Mouse (Mus musculus) G1E (cell line): Measurements from ENCODE around the gene Tmem106a. TPM values are rescaled to one million over a fixed set of nuclear protein-coding genes. Genes with fewer than 3 reads are reported as not detected.

Source experiments
- ATAC-seq: 2 replicates; pipeline ENCODE4 v1.8.0; 2016; ENCODE audit warnings: mild to moderate bottlenecking; ENCODE audit not compliant: insufficient number of reproducible peaks, poor library complexity, low FRiP score, severe bottlenecking; ENCODE audit errors: extremely low read depth
- DNase-seq: peaks from one replicate; pipeline ENCODE4 v3.0.0; 2012; ENCODE audit warnings: low spot score
- H3K27me3 ChIP-seq: 2 replicates; pipeline ENCODE4 v1.6.1; 2012; ENCODE audit warnings: mild to moderate bottlenecking, low read length, inconsistent platforms; ENCODE audit not compliant: insufficient read depth
- H3K36me3 ChIP-seq: replicated peaks from 2 replicates; pipeline ENCODE3; 2012; ENCODE audit warnings: mild to moderate bottlenecking, inconsistent platforms
- H3K4me1 ChIP-seq: 2 replicates; pipeline ENCODE4 v1.6.1; 2012; ENCODE audit warnings: low read depth, low read length, inconsistent platforms, mixed read lengths; ENCODE audit not compliant: insufficient read depth
- H3K4me3 ChIP-seq: 2 replicates; pipeline ENCODE4 v1.5.1; 2012; ENCODE audit warnings: low read depth, mild to moderate bottlenecking, inconsistent platforms, low read length, moderate library complexity, mixed read lengths
- H3K9me3 ChIP-seq: replicated peaks from 2 replicates; pipeline ENCODE4 v1.6.1; 2012; ENCODE audit warnings: inconsistent platforms
- CTCF ChIP-seq: IDR thresholded peaks from 2 replicates; pipeline ENCODE4 v1.5.1; 2012; ENCODE audit warnings: low read depth, low read length, inconsistent platforms, mixed read lengths
- GATA1 ChIP-seq: IDR thresholded peaks from 2 replicates; pipeline ENCODE4 v1.6.1; 2012; ENCODE audit warnings: borderline replicate concordance, low read length, inconsistent platforms, mixed read lengths
- GATA2 ChIP-seq: IDR thresholded peaks from 2 replicates; pipeline ENCODE4 v1.6.1; 2012; ENCODE audit warnings: low read depth, low read length, inconsistent platforms, borderline replicate concordance
- POLR2AphosphoS5 ChIP-seq: IDR thresholded peaks from 2 replicates; pipeline ENCODE4 v1.6.1; 2012; ENCODE audit warnings: low read depth, low read length, inconsistent platforms; ENCODE audit not compliant: insufficient replicate concordance
- TAL1 ChIP-seq: conservative IDR thresholded peaks from 2 replicates; pipeline ENCODE4 v1.6.1; 2012; ENCODE audit warnings: low read depth, low read length, inconsistent platforms, mixed read lengths
- polyA plus RNA-seq: library from polyadenylated mRNA; stranded (reverse); fragments of >175 nt; gene quantifications from 2 replicates; pipeline ENCODE4 v1.2.3, GENCODE M21; 2012
- total RNA-seq, 2 experiments: library from RNA; stranded (forward) in 1 of 2; stranded (reverse) in 1 of 2; fragments of 200-1000 nt in 1 of 2; fragments of >200 nt in 1 of 2; fragmentation: Nextera tagmentation in 1 of 2; gene quantifications; 2 replicates each; pipeline ENCODE4 v1.2.3; 2014 to 2017

Tmem106a gene
- total and polyA plus RNA-seq, 3 experiments = 1.00 to 7.8 (median 2.9) TPM

- H3K4me1 ChIP-seq = peaks cover 3% of the 10 kb centered on the region; the same call in 1 of the 2 replicates
- H3K36me3 ChIP-seq = no peaks in the 10 kb centered on the region
- peaks cover 28% of the 10 kb centered on the region for H3K27me3 ChIP-seq
- no peaks in the 10 kb centered on the region for H3K9me3 ChIP-seq
- TF ChIP-seq GATA1 (no peak), GATA2 (no peak), TAL1 (no peak)
- no peak for DNase-seq
- ATAC-seq = no peak
- no peak overlapping the region for H3K4me3 ChIP-seq
These were observed 28.4 kb downstream of the Tmem106a start for GRCm38 (mm10) chr11:101610445-101610844.

- no peak overlapping the region for H3K4me3 ChIP-seq
- DNase-seq (no peak), ATAC-seq (no peak)
- H3K27me3 ChIP-seq = peaks cover 48% of the 10 kb centered on the region
- no peaks in the 10 kb centered on the region for H3K9me3 ChIP-seq
- no peaks in the 10 kb centered on the region for H3K36me3 ChIP-seq
- peaks cover 9% of the 10 kb centered on the region; the same call in 1 of the 2 replicates for H3K4me1 ChIP-seq
- TF ChIP-seq GATA1 = no peak
- no peak for TF ChIP-seq TAL1
- no peak for TF ChIP-seq CTCF
- no peak for TF ChIP-seq GATA2
- TF ChIP-seq POLR2AphosphoS5 = no peak
These were observed 31.6 kb downstream of the Tmem106a start for GRCm38 (mm10) chr11:101613596-101613995.

- no peak for ATAC-seq
- Histone ChIP-seq H3K9me3 (no peaks in the 10 kb centered on the region), H3K36me3 (no peaks in the 10 kb centered on the region), H3K4me3 (no peak overlapping the region), H3K4me1 (peaks cover 9% of the 10 kb centered on the region; the same call in 1 of the 2 replicates), H3K27me3 (peaks cover 44% of the 10 kb centered on the region)
- no peak for DNase-seq
- TF ChIP-seq CTCF (no peak), GATA2 (no peak), POLR2AphosphoS5 (no peak), GATA1 (no peak), TAL1 (no peak)
These were observed 32.1 kb downstream of the Tmem106a start for GRCm38 (mm10) chr11:101614116-101614515.

GRCm38 (mm10) chr11:101615380-101615779 is 33.3 kb downstream of the Tmem106a start:
- no peak for ATAC-seq
- DNase-seq = no peak
- no peak overlapping the region for H3K4me3 ChIP-seq

GRCm38 (mm10) chr11:101616104-101616503 is 34.1 kb downstream of the Tmem106a start:
- peaks cover 41% of the 10 kb centered on the region for H3K27me3 ChIP-seq
- H3K9me3 ChIP-seq = 0 out of 2 replicates have a peak, but pooled peaks cover 2% of the 10 kb centered on the region
- ATAC-seq = no peak
- H3K36me3 ChIP-seq = no peaks in the 10 kb centered on the region
- peaks cover 7% of the 10 kb centered on the region; the same call in 1 of the 2 replicates for H3K4me1 ChIP-seq
- TF ChIP-seq POLR2AphosphoS5 (no peak), TAL1 (no peak), CTCF (no peak), GATA1 (no peak), GATA2 (no peak)
- DNase-seq = no peak
- no peak overlapping the region for H3K4me3 ChIP-seq

More at GRCm38 (mm10) chr11:101615380-101615779, 33.3 kb downstream of the Tmem106a start:
- Histone ChIP-seq H3K4me1 (peaks cover 8% of the 10 kb centered on the region; the same call in 1 of the 2 replicates), H3K27me3 (peaks cover 43% of the 10 kb centered on the region), H3K36me3 (no peaks in the 10 kb centered on the region), H3K9me3 (no peaks in the 10 kb centered on the region)
- no peak for TF ChIP-seq TAL1
- TF ChIP-seq POLR2AphosphoS5 = no peak
- TF ChIP-seq CTCF = no peak
- no peak for TF ChIP-seq GATA2
- TF ChIP-seq GATA1 = no peak

GRCm38 (mm10) chr11:101616948-101617767 is 35.1 kb downstream of the Tmem106a start:
- peaks cover 7% of the 10 kb centered on the region; the same call in 1 of the 2 replicates for H3K4me1 ChIP-seq
- DNase-seq = no peak
- H3K4me3 ChIP-seq = no peak overlapping the region
- H3K27me3 ChIP-seq = peaks cover 41% of the 10 kb centered on the region
- no peak for TF ChIP-seq CTCF
- TF ChIP-seq POLR2AphosphoS5 = no peak
- no peak for TF ChIP-seq GATA2
- no peak for TF ChIP-seq TAL1
- no peak for TF ChIP-seq GATA1
- H3K36me3 ChIP-seq = no peaks in the 10 kb centered on the region
- peaks cover 10% of the 10 kb centered on the region for H3K9me3 ChIP-seq
- no peak for ATAC-seq
